Mouse (Mus musculus) splenic B cell, adult 2 months (primary cell): ENCODE results near the gene Zfp266.
"Not testable (repeated sequence)": the region's sequence is repeated elsewhere in the genome, so short reads cannot be mapped to it uniquely, and the experiment has no call there.

Experiments used
- DNase-seq: peaks from one replicate; pipeline ENCODE4 v3.0.0-alpha.2; 2011; ENCODE audit warnings: low read depth, low spot score
- H3K27me3 ChIP-seq: 2 replicates; pipeline ENCODE4 v1.6.1; 2012; ENCODE audit warnings: mild to moderate bottlenecking, low read length, moderate library complexity, mixed read lengths; ENCODE audit not compliant: control insufficient read depth, poor library complexity, insufficient read depth, severe bottlenecking
- H3K36me3 ChIP-seq: 2 replicates; pipeline ENCODE4 v1.6.1; 2012; ENCODE audit warnings: mild to moderate bottlenecking, low read length, moderate library complexity, mixed read lengths; ENCODE audit not compliant: control insufficient read depth, poor library complexity, insufficient read depth, severe bottlenecking

Zfp266 gene

GRCm38 (mm10) chr9:20521306-20521957, at the start of gene Zfp266:
Gene Zfp266 (minus strand): TSS chr9:20521417.
- peak; percentile 90 for DNase-seq
- H3K36me3 ChIP-seq, result no peaks in the 10 kb centered on the region
- no peaks in the 10 kb centered on the region for H3K27me3 ChIP-seq

- not testable (repeated sequence) for H3K27me3 ChIP-seq, H3K36me3 ChIP-seq, DNase-seq
Measured at GRCm38 (mm10) chr9:20565326-20566030, 44.3 kb upstream of the Zfp266 start.

- no peaks in the 10 kb centered on the region for H3K27me3 ChIP-seq
- H3K36me3 ChIP-seq, result no peaks in the 10 kb centered on the region
- DNase-seq, result no peak
Measured at GRCm38 (mm10) chr9:20562177-20562576, 41.0 kb upstream of the Zfp266 start.

- no peaks in the 10 kb centered on the region for H3K36me3 ChIP-seq
- no peaks in the 10 kb centered on the region for H3K27me3 ChIP-seq
- DNase-seq, result no peak
Measured at GRCm38 (mm10) chr9:20552698-20553097, 31.5 kb upstream of the Zfp266 start.

GRCm38 (mm10) chr9:20551781-20552275, 30.6 kb upstream of the Zfp266 start:
- Histone ChIP-seq H3K27me3 (no peaks in the 10 kb centered on the region), H3K36me3 (no peaks in the 10 kb centered on the region)
- DNase-seq, result no peak

- H3K36me3 ChIP-seq, result no peaks in the 10 kb centered on the region
- DNase-seq, result peak; percentile 26
- no peaks in the 10 kb centered on the region for H3K27me3 ChIP-seq
Measured at GRCm38 (mm10) chr9:20545151-20545550, 23.9 kb upstream of the Zfp266 start.

- H3K36me3 ChIP-seq, result no peaks in the 10 kb centered on the region
- H3K27me3 ChIP-seq, result no peaks in the 10 kb centered on the region
- DNase-seq, result peak; percentile 77
Measured at GRCm38 (mm10) chr9:20544070-20544821, 23.0 kb upstream of the Zfp266 start.

GRCm38 (mm10) chr9:20543496-20543895, 22.3 kb upstream of the Zfp266 start:
- DNase-seq, result no peak
- H3K27me3 ChIP-seq, result no peaks in the 10 kb centered on the region
- H3K36me3 ChIP-seq, result no peaks in the 10 kb centered on the region

- no peaks in the 10 kb centered on the region for H3K36me3 ChIP-seq
- DNase-seq, result no peak
- no peaks in the 10 kb centered on the region for H3K27me3 ChIP-seq
Measured at GRCm38 (mm10) chr9:20536598-20536997, 15.4 kb upstream of the Zfp266 start.

- DNase-seq, result no peak
- Histone ChIP-seq H3K36me3 (no peaks in the 10 kb centered on the region), H3K27me3 (no peaks in the 10 kb centered on the region)
Measured at GRCm38 (mm10) chr9:20534326-20534926, 13.2 kb upstream of the Zfp266 start.

- no peak for DNase-seq
- H3K27me3 ChIP-seq, result no peaks in the 10 kb centered on the region
- no peaks in the 10 kb centered on the region for H3K36me3 ChIP-seq
Measured at GRCm38 (mm10) chr9:20520531-20521210, 546 bp downstream of the Zfp266 start.

- Histone ChIP-seq H3K27me3 (no peaks in the 10 kb centered on the region), H3K36me3 (no peaks in the 10 kb centered on the region)
- no peak for DNase-seq
Measured at GRCm38 (mm10) chr9:20519949-20520348, 1.3 kb downstream of the Zfp266 start.

- Histone ChIP-seq H3K36me3 (no peaks in the 10 kb centered on the region), H3K27me3 (no peaks in the 10 kb centered on the region)
- no peak for DNase-seq
Measured at GRCm38 (mm10) chr9:20518708-20519107, 2.5 kb downstream of the Zfp266 start.

- Histone ChIP-seq H3K36me3 (no peaks in the 10 kb centered on the region), H3K27me3 (no peaks in the 10 kb centered on the region)
- no peak for DNase-seq
Measured at GRCm38 (mm10) chr9:20517727-20518126, 3.5 kb downstream of the Zfp266 start.
